Mouse (Mus musculus) lung, adult 2 months (tissue): ENCODE data around the gene Cd84. TPM values are rescaled to one million over a fixed set of nuclear protein-coding genes. Genes with fewer than 3 reads are reported as not detected.
"Not testable (repeated sequence)": the region's sequence is repeated elsewhere in the genome, so short reads cannot be mapped to it uniquely, and the experiment has no call there.

Experiments
- DNase-seq: peaks from one replicate; pipeline ENCODE4 v3.0.0; 2022
- H3K4me1 ChIP-seq: fragments of 200-500 bp; 2 replicates; pipeline ENCODE4 v1.6.1; 2011; ENCODE audit warnings: low read length; ENCODE audit not compliant: control insufficient read depth, insufficient read depth
- H3K4me3 ChIP-seq: fragments of 200-500 bp; replicated peaks from 2 replicates; pipeline ENCODE3; 2011; ENCODE audit warnings: low read depth, mild to moderate bottlenecking, control low read depth, low read length; ENCODE audit errors: extremely low read depth
- CTCF ChIP-seq: fragments of 200-500 bp; IDR thresholded peaks from 2 replicates; pipeline ENCODE4 v1.5.1; 2011; ENCODE audit warnings: mild to moderate bottlenecking, low read length, control low read depth; ENCODE audit not compliant: insufficient read depth
- POLR2A ChIP-seq: fragments of 200-500 bp; IDR thresholded peaks from 2 replicates; pipeline ENCODE4 v1.6.1; 2011; ENCODE audit warnings: low read depth, mild to moderate bottlenecking, control low read depth, low read length, borderline replicate concordance; ENCODE audit errors: extremely low read depth
- WGBS: fragments of 180-500 bp; shearing (Covaris S2); methylation state at CpG from one replicate; pipeline ENCODE4 v1.1.7; 2018; 5-methylcytosine and 5-hydroxymethylcytosine counted together
- polyA plus RNA-seq: library from polyadenylated mRNA; depleted of rRNA; stranded (reverse); fragments of >200 nt; gene quantifications from 2 replicates; pipeline ENCODE4 v1.2.3, GENCODE M21; 2012; rRNA removed

Gene Cd84
- polyA plus RNA-seq, result 3.4 and 6.2 TPM in 2 replicates

GRCm38 (mm10) chr1:171839488-171839887, at the start of gene Cd84:
Gene Cd84 (plus strand): TSS chr1:171839697.
- DNase-seq, result no peak
- 77% methylated on average over 3 of the region's 3 CpGs for WGBS
- TF ChIP-seq POLR2A, result no peak
- no peak for TF ChIP-seq CTCF
- Histone ChIP-seq H3K4me3 (peak within 1 kb of the TSS; percentile 49), H3K4me1 (no peaks in the 10 kb centered on the region)

GRCm38 (mm10) chr1:171791491-171791890, 48.0 kb upstream of the Cd84 start:
- 80% methylated on average over 3 of the region's 3 CpGs for WGBS
- TF ChIP-seq POLR2A, result no peak
- no peak for TF ChIP-seq CTCF
- Histone ChIP-seq H3K4me1 (no peaks in the 10 kb centered on the region), H3K4me3 (no peak overlapping the region)
- no peak for DNase-seq

GRCm38 (mm10) chr1:171796185-171796584, 43.3 kb upstream of the Cd84 start:
- Histone ChIP-seq H3K4me1 (no peaks in the 10 kb centered on the region), H3K4me3 (no peak overlapping the region)
- DNase-seq, result no peak
- 47% methylated on average over 2 of the region's 2 CpGs for WGBS
- TF ChIP-seq POLR2A, result no peak
- TF ChIP-seq CTCF, result no peak

GRCm38 (mm10) chr1:171797840-171798239, 41.7 kb upstream of the Cd84 start:
- WGBS, result 46% methylated on average over 1 of the region's 1 CpGs
- no peak for DNase-seq
- no peaks in the 10 kb centered on the region for H3K4me1 ChIP-seq
- no peak for TF ChIP-seq CTCF
- TF ChIP-seq POLR2A, result no peak
- H3K4me3 ChIP-seq, result no peak overlapping the region

GRCm38 (mm10) chr1:171799648-171800047, 39.8 kb upstream of the Cd84 start:
- WGBS, result 77% methylated on average over 4 of the region's 4 CpGs
- DNase-seq, result no peak
- no peak overlapping the region for H3K4me3 ChIP-seq
- TF ChIP-seq CTCF (no peak), POLR2A (no peak)
- H3K4me1 ChIP-seq, result no peaks in the 10 kb centered on the region

GRCm38 (mm10) chr1:171811048-171811447, 28.4 kb upstream of the Cd84 start:
- not testable (repeated sequence) for H3K4me1 ChIP-seq, DNase-seq, H3K4me3 ChIP-seq
- 56% methylated on average over 1 of the region's 1 CpGs for WGBS

GRCm38 (mm10) chr1:171815545-171816439, 23.7 kb upstream of the Cd84 start:
- Histone ChIP-seq H3K4me3 (no peak overlapping the region), H3K4me1 (peaks cover 2% of the 10 kb centered on the region; the same call in 1 of the 2 replicates)
- DNase-seq, result no peak
- peak; percentile 6; the same call in 1 of the 2 replicates for TF ChIP-seq CTCF
- TF ChIP-seq POLR2A, result no peak
- 12% methylated on average over 8 of the region's 8 CpGs for WGBS

- no peak for TF ChIP-seq CTCF
- no peak for TF ChIP-seq POLR2A
- WGBS, result 67% methylated on average over 4 of the region's 4 CpGs
- no peak overlapping the region for H3K4me3 ChIP-seq
- peaks cover 2% of the 10 kb centered on the region; the same call in 1 of the 2 replicates for H3K4me1 ChIP-seq
- no peak for DNase-seq
Measured at GRCm38 (mm10) chr1:171816991-171817390, 22.5 kb upstream of the Cd84 start.

- no peak for DNase-seq
- TF ChIP-seq CTCF (no peak), POLR2A (no peak)
- H3K4me3 ChIP-seq, result no peak overlapping the region
- WGBS, result 25% methylated on average over 1 of the region's 1 CpGs
- no peaks in the 10 kb centered on the region for H3K4me1 ChIP-seq
Measured at GRCm38 (mm10) chr1:171821331-171821730, 18.2 kb upstream of the Cd84 start.

- no peak overlapping the region for H3K4me3 ChIP-seq
- no peaks in the 10 kb centered on the region for H3K4me1 ChIP-seq
- no peak for DNase-seq
- WGBS, result 44% methylated on average over 4 of the region's 4 CpGs
- no peak for TF ChIP-seq CTCF
Measured at GRCm38 (mm10) chr1:171825462-171825861, 14.0 kb upstream of the Cd84 start.

GRCm38 (mm10) chr1:171826164-171826563, 13.3 kb upstream of the Cd84 start:
- TF ChIP-seq POLR2A (no peak), CTCF (peak; percentile 12; the same call in 1 of the 2 replicates)
- Histone ChIP-seq H3K4me3 (no peak overlapping the region), H3K4me1 (no peaks in the 10 kb centered on the region)
- DNase-seq, result no peak
